Mouse (Mus musculus) v-Abl transformed pro-B cells (cell line): ENCODE results near the gene Cbs.

Experiments
- in situ Hi-C, 2 experiments: fragments of 400-800 bp; cut with MboI; formaldehyde crosslinking; loops; one replicate each; pipeline ENCODE4 v1.15.1; 2025; ENCODE audit not compliant: unreplicated experiment in 2 of 2

Gene Cbs

DNA sequence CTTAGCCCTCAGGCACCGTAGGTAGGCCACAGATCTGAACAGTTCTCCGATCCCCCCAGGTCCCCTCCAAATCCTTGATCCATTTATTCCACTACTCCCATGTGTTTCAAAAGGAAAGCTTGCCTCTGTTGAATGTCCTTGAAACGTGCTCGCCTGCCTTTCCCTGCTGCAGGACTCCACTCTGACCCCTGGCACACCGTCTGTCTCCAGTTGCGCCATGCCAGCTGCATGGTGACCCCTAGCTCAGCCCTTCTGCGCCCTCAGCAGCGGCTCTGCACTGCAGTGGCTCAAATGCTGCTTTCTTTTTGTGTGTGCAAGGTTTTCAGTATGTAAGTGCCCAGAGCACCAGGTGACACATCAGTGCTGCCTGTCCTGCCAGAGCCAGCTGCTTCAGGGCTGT, 38.4 kb downstream of the Cbs start:
- in situ Hi-C loops: no loop called here

DNA sequence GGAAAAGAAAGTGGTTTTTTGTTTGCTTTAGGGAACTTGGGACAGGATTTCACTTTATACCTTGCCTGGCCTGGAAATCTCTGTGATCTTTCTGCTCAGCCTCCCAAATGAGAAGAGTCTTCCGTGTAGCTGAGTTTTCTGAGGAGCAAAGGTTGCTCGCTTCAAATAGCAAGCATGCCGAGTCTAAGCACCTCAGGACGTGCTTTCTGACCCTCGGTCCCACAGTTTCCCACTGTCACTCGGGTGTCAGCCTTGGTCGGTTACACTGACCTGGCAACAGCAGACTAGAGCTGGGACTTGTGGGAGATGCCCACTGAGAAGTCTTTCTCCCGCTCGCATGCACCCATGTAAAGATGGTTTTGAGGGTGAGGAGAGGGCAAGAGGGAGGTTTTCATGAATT, 39.1 kb downstream of the Cbs start:
- in situ Hi-C loops: no loop called here

DNA sequence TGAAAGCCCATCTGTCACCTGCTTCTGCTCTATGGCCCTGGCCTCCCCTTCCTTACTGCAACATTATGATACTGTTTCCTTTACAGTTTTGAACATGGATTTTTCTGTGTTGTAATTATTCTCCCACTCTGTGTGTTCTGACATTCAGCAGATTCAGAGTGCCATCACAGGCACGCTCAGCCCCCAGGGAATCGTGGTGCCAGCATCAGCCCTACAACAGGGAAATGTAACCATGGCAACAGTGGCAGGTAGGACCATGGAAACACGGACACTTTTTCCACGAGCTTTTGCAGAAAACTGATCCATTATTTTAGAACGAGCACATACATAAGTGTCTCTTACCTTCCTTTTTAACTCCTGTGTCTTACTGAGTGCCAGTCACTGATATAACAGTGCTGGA, 42.0 kb downstream of the Cbs start:
- in situ Hi-C loops: no loop called here

DNA sequence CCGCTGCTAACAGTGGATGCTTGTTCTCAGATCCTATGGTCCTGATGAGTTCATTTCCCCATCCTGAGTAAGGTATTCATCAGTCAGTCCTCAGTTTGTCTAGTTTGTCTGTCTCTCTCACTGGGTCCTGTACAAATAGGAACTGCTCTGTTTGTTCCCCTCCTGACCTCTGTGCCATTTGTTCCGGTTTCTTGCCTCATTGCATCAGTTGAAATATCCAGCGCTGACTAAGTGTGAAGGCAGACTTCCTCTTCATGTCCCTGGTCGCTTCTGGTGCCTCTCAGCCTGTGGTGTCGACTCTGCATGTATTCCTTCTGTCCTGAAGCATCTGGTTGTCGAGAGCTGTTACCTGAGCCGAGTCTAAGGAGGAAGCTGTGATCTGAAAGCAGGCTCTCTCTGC, 42.4 kb downstream of the Cbs start:
- in situ Hi-C loops: no loop called here

DNA sequence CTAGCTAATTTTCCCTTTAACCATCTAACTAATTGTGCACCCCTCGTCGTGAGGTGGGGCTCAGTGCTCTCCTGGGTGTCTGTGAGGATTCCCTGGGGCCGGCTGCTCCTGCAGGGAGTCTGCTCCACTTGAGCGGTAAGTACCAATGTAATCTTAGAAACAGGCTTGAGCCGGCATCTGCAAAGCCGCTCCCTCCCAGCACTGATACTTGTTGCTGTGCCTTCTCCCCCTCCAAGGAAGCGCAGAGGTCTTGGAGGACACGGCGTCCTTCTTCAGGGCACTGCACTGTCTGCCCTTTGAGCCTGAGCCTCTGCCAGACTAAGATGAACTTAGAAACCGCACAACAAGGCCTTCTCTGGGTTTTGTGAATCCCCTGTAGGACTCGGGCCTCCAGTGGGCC, 46.2 kb downstream of the Cbs start:
- in situ Hi-C loops: no loop called here

DNA sequence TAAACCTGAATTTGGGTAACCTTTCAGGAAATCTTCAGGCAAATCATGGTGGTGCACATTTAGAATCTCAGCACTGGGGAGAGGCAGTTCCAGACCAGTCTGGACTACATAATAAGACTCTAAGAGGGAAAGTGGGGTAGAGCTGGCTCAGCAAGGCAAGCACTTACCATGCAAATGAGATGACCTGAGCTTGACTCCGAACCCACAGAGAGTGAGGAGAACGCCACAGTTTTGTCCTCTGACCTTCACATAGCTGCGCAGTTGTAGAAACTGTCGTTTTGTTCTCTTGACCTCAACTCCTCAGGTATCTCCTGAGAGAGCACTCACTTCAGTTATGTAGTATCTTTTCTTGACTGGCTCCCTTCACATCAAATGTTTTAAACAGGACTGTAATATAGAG, 48.3 kb downstream of the Cbs start:
- in situ Hi-C loops: no loop called here

DNA sequence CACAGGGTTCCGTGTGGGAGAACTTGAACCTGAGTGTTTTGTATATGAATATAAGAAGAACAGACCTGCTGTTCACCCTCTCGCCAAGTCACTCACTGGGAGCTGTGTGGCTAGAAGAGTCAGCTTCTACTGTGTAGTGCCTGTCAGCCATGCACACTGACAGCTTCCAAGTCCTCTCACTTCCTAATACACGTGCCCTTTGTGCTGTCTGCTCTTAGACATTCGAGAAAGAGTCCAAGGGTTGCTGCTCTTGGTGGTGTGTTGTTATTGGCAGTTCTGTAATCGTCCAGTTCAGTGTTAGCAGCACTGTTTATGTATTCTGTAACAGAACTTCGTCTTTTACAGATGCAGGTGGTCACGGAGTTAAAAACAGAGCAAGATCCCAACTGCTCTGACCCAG, 48.9 kb downstream of the Cbs start:
- in situ Hi-C loops: no loop called here

DNA sequence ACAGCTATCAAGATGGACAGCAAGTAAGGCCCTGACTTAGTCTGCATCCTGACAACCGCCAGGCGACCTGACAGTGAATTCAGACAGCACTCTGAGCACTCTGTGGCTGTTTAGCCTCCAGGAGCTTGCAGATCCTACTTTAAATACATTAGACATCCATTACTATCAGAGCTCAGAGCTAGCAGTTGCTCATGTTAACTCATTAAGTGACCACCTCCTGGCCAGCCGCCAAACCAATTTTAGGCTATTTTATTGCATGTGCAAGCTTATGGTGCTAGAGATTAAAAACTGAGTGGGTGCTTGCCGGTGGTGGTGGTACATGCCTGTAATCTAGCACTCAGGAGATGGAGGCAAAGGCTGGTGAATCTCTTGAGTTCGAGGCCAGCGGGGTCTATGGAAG, 53.3 kb downstream of the Cbs start:
- in situ Hi-C loops: no loop called here

DNA sequence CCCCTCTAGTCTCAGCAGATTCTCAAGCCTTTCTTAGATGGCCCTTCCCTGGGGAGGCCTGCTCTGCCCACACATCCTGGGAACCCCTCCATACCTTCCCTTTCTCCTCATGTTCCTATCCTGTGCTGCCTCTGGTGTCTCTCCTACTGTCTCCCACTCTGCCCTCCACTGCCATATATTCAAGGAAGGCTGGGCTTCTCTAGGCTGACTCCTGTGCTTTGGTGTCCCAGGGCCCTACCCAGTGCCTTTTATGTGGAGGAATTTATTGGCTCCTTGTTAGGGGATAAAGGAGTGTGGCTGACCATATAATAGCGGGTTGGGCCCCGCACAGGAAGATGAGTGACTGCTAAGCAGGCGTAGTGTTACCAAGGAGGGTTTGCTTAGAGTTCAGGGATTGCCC, 53.9 kb downstream of the Cbs start:
- in situ Hi-C loops: no loop called here

DNA sequence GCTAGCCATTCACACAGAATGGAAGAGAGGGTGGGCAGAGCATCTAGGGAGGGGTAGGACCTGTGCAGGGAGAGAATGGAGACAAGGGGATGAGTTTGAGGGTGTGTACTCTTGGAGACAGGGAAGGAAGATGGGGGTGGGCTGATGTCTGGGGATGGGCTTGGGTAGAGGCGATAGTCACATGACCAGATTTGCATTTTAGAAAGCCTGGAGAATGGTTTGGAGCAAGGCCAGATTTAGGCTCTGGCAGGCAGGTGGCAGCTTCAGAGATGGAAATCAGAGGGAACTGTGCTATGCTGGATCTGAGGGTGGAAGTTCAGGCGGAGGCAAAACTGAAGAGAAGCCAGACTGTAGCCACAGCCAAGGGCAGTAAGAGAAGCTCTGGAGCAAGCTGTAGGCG, 56.7 kb downstream of the Cbs start:
- in situ Hi-C loops: no loop called here

DNA sequence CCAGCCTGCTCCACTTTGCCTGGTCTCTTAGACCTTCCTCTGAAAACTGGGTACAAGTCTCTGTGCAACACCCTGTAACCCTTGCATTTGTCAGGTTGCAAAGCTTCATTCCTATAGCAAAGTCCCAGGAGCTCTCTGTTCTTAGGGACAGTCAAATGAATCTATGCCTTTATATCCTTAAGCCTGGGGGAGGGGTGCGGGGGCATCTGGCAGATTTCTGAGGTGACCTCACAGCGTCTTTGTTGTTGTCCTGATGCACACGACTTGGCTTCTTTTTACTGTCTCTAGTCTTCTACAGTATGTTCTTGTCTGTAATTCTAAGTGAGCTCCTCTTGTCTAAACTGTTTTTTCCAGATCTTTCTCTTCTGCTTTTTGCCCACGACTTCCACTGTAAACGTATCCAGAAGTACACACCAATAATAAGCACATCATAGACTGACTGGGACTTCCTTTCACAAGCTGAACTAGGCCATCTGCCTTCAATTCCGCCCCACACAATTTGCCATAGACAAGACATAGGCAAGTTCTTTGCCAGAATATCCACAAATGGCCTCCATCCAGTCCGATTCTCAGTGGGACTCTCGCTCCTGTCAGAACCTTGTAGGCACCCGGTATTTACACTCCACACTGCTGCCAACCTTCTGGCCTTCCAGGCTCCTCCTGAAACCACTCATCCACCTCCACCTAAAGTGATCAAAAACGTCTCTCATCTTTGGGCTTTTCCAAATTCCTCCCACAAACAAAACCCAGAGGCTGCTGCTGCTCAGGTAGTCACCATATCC, 60.5 kb downstream of the Cbs start:
- in situ Hi-C loops: no loop called here

DNA sequence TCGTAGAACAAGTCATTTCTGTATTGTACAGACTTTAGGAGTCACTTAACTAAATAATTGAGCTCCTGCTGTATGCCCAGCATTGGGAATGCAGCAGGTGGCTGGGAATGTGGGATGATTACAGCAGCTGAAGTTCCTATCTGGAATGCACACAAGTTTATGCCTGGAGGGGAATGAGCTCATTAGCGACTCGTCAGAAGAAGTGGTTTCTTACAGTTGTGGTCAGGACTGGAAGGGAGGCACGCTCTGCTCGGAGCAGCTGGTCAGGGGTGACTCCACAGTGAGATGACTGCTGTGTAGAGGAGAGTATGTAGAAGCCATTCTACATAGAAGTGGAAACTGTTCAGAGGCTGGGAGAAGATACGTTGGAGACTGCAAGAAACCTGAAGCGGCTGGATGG, 62.4 kb downstream of the Cbs start:
- in situ Hi-C loops: no loop called here

DNA sequence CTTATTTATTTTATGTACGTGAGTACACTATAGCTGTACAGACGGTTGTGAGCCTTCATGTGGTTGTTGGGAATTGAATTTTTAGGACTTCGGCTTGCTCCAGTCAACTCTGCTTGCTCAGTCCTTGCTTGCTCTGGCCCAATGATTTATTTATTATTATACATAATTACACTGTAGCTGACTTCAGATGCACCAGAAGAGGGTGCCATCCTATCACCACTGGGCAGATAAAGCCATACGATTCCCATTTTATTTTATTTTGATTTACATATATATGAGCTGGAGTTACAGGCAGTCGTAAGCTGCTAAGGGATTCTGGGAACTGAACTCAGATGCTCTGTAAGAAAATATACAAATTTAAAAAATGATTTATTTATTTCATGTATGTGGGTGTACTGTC, 65.3 kb downstream of the Cbs start:
- in situ Hi-C loops: no loop called here

DNA sequence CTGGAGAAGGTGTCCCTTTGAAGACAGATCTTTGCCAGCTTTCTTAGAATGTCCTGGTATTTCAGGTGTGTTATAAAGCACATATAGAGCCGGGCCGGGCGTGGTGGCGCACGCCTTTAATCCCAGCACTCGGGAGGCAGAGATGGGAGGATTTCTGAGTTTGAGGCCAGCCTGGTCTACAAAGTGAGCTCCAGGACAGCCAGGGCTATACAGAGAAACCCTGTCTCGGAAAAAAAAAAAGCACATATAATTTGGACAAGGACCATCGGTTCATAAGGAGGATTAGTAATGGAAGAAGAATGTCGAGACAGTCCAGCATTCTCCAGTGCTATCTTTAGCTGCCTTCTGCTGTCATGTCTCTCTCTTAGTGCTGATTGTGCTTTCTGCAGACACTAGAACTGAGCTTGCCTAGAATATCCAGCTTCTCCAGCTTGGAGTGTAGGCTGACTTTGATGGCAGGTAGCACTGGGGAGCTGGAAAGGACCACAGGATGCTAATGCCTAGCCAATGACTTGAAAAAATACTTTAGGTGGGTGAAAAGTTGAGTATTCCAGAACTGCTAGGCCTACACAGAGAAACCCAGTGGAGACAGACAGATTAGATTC, 66.6 kb downstream of the Cbs start:
- in situ Hi-C loops: no loop called here

DNA sequence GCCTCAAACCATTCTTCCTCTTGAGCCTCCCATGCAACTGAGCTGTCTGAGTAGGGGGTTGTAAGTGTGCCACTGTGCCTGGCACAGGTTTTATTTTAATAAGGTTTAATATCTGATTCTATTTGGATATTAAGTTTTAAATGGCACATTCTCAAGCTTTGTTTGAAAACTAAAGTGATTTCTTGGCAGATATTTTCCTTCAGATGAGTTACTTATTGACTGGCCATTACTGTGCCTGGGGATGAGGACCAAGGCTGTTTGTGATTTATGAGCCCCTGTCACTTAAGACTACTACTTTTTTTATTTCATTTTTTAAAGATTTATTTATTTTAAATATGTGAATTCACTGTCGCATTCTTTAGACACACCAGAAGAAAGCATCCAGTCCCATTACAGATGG, 67.3 kb downstream of the Cbs start:
- in situ Hi-C loops: no loop called here

DNA sequence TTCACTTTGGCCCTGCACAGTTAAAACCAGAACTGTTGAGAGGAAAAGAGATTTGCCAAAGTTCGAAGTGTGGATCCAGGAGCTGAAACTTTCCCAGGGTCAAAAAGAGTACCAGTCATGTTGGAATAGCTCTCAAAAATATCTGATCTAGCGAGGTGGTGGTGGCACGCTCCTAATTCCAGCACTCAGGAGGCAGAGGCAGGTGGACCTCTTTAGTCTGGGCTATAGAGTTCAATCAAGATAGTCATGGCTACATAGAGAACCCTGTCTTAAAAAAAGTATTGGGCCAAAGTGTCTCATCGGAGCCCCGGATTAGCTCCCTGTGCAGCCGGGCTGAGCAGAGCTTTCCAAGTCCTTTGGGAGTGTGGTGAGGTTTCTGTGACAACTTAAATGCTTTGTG, 70.8 kb downstream of the Cbs start:
- in situ Hi-C loops: no loop called here

DNA sequence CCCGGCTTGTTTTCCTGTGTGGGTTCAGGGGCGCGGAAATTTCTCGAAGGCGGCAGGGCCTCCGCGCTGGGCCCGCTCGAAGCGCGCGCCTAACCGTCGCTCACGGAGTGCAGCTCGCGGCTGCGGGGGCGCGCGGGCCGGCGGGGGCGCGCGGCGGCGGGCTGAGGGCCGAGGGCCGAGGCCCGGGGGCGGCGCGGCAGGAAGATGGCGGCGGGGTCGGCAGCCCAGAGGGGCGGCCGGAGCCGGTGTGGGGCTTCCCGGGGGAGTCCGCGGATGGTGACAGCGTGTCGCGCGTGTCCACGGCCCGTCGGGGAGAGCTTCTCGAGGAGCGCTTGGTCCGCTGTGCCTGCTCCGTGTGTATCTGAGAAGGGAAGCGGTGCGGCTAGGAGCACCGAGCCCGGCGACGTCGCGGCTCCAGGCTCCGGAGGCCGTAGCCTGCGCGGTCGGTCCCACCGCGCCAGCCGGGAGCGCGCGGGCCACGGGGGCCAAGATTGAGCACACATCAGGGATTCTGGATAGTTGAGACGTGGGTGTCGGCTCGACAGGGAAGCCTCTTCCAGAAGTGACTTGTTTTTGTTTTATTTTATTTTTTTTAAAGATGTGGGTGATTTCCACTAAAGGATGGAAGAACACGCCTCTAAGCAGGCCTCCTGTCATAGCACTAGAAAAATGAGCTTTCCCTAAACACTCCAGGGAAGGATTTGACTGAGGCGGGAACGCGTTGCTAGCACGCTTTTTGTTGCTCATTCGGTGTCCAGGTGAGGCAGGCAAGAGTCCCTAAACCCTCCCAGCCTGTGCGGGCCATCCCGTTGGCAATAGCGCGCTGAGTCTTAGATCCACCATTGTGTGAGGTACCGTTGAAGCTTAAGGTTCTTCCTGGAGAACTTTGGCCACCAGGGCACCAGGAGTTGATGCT, 71.6 kb downstream of the Cbs start:
- in situ Hi-C loops: no loop called here

DNA sequence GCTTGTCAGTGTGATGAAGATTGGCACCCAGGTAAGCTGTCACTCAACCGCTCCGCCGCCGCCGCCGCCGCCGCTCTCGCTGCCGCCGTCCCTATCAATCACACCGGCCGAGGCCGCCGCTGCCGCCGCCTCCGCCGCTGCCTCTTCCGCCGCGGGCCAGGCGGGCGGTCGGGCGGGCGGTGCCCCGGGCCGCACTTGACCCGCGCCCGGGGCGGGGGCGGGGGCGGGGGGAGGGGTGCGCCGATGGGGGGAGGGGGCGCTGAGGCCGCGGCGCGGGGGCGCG, 72.2 kb downstream of the Cbs start:
- in situ Hi-C loops: loop anchor here in 1 of 2 experiments (5.0 kb wide), 1 partner anchor 47 kb away; the partner anchor contains the start of gene Wdr4

DNA sequence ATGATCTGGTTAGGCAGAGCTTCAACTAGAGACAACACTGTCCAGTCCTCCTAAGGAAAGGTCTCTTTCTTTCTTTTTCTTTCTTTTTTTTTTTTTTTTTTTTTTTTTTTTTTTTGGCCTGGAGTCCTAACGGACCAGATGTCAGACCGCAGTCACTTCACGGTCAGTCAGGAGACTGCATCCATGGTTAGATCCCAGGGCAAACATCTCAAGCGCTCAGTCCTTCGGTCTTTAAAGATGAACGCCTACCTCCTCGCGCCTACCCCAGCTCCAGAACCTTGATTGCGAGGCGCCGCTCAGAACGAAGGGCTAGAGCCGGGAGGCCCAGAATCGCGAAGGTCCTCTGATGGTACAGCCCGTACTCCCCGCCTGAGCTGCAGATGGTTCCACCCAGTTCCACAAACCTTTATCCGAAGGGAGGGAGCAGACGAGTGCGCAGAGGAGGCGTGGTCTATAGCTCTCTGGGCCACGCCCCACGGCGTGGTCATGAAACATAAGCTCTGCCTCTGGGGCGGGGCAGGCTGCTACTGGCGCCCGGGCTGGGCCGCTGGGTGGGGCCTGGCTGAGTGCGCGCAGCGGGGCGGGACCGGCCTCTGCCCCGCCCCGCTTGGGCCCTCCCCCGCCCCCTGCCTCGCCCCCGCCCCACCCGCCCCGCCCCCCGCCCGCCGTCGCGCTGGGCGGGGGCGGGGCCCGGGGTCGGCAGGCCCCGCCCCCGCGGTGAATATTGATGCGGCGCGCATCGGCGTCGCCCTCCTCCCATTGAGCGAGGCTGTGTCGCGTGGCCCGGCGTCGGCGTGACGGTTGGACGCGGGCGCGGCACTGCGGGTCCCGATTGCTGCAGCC, 72.8 kb downstream of the Cbs start, which contains the start of gene Pknox1:
Gene Pknox1, plus strand, starts transcription at position 720 of the 843 bp plus-strand sequence.
- in situ Hi-C loops: loop anchor here in 1 of 2 experiments (5.0 kb wide), 1 partner anchor 47 kb away; the partner anchor contains the start of gene Wdr4

DNA sequence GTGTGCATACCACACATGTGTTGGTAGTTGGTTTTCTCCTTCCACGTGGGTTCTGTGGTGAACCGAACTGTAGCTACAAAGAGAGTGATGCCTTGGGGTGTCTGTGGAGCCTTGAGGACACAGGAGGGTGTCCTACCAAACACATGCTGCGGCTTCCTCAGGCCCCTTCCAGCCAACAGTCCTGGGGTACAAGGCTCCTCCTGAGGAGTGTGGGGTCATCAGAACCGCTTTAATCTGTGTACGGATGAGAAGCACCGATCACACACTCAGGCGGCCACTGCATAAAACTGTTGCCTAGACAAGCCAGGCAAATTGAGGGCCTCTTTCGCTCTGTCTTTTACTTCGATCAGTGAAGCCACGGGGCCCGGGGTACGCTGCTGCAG, 73.4 kb downstream of the Cbs start:
- in situ Hi-C loops: loop anchor here in 1 of 2 experiments (5.0 kb wide), 1 partner anchor 46 kb away; the partner anchor contains the start of gene Wdr4
